Mouse (Mus musculus) ovary, postnatal 36 days (tissue): Measurements from ENCODE around the gene Aptx.

Experiments
- DNase-seq: peaks from one replicate; pipeline ENCODE4 v3.0.0; 2022; ENCODE audit warnings: low spot score, mixed read lengths

Gene Aptx

GRCm38 (mm10) chr4:40666237-40667012, 36.6 kb downstream of the Aptx start:
- DNase-seq = no peak

GRCm38 (mm10) chr4:40651055-40651454, 51.9 kb downstream of the Aptx start:
- no peak for DNase-seq

- DNase-seq = no peak
Measured at GRCm38 (mm10) chr4:40649111-40649510, 53.9 kb downstream of the Aptx start.

- no peak for DNase-seq
Measured at GRCm38 (mm10) chr4:40643567-40643966, 59.4 kb downstream of the Aptx start.

- no peak for DNase-seq
Measured at GRCm38 (mm10) chr4:40640991-40641390, 62.0 kb downstream of the Aptx start.
